Mouse (Mus musculus) urinary bladder, adult 18-20 months (tissue): Measurements from ENCODE around the gene Gm15319.
"Not testable (repeated sequence)": the region's sequence is repeated elsewhere in the genome, so short reads cannot be mapped to it uniquely, and the experiment has no call there.

Source experiments
- DNase-seq, 2 experiments: peaks; one replicate each; pipeline ENCODE4 v3.0.0; 2022; ENCODE audit warnings: low spot score in 2 of 2, mixed read lengths in 2 of 2

The Gm15319 gene

GRCm38 (mm10) chr8:20363110-20363509 is at the start of gene Gm15319:
Gene Gm15319 (minus strand): TSS chr8:20363210.
- not testable (repeated sequence) for DNase-seq

GRCm38 (mm10) chr8:20410355-20410754 is 47.3 kb upstream of the Gm15319 start:
- DNase-seq: not testable (repeated sequence)

DNA sequence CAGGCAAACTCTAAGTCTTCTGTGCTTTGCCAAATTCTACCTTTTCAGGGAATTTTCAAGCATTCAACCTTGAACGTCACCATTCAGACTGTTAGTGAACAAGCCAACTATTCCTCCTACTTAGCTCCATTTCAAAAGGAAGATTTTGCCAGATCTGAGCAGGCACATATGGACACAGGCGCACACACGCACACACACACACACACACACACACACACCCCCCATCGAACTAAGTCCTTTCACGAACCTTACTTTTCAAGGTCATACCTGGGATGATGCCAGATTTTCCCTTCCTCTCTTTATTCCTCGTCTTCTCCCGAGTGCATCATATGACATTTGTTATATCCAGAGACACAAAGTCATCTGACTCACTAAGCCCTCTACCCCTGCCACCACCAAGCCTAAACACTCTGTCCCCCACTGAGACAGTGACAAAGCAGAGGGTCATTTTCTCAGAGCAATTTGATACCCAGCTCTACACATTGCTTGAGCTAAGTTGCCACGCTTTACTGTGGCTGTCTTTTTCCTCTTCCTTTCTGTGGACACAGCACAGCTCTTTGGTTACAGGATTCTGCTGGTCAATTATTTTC is 45.5 kb upstream of the Gm15319 start:
- DNase-seq: peak in 1 of 2 experiments; percentile 20

- peak; percentile 15 to 81 for DNase-seq
These were observed 26.3 kb upstream of the Gm15319 start for GRCm38 (mm10) chr8:20389363-20389739.

GRCm38 (mm10) chr8:20388706-20389362 is 25.8 kb upstream of the Gm15319 start:
- DNase-seq: peak; percentile 28 to 47

- peak in 1 of 2 experiments; percentile 12 for DNase-seq
These were observed 24.2 kb upstream of the Gm15319 start for GRCm38 (mm10) chr8:20387121-20387794.

DNA sequence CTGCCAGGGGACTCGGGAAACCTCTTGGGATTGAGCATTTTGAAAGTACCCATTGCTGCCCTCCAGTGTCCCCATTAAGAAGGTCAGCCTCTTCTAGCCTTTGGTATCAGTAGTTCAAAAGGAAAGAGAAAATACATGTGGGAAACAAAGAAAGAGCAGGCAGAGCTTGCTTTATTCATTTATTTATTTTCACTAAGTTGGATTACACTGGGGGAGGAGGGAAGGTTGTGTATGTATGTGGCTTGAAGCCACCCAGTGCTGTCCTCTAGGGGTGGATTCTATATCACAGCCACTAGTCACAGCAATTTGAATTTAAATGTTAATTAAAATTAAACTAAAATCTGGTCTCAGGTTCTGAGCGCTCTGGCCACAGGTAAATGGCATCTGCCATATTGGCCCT is 22.0 kb upstream of the Gm15319 start:
- DNase-seq: not testable (repeated sequence)

- not testable (repeated sequence) for DNase-seq
These were observed 21.1 kb upstream of the Gm15319 start for GRCm38 (mm10) chr8:20384131-20384530.

DNA sequence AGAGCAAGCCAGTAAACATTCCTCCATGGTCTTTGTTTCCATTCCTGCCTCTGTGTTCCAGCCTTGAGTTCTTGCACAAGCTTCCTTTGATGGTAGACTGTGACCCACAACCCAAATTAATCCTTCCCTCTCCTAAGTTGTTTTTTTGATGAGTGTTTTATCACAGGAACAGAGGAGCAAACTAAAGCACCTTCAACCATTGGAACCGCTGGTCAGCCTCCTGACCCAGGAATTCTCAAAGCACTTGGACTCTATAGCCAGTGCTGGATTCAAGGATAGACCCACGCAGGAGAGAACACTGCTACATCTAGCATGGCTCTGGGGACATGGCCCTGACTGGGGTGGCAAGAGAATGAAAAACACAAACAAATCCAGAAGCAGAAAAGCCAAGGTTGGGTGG is 19.1 kb upstream of the Gm15319 start:
- not testable (repeated sequence) for DNase-seq

GRCm38 (mm10) chr8:20381637-20382036 is 18.6 kb upstream of the Gm15319 start:
- DNase-seq: not testable (repeated sequence)

GRCm38 (mm10) chr8:20381239-20381620 is 18.2 kb upstream of the Gm15319 start:
- not testable (repeated sequence) for DNase-seq

GRCm38 (mm10) chr8:20380590-20381238 is 17.7 kb upstream of the Gm15319 start:
- not testable (repeated sequence) for DNase-seq

DNA sequence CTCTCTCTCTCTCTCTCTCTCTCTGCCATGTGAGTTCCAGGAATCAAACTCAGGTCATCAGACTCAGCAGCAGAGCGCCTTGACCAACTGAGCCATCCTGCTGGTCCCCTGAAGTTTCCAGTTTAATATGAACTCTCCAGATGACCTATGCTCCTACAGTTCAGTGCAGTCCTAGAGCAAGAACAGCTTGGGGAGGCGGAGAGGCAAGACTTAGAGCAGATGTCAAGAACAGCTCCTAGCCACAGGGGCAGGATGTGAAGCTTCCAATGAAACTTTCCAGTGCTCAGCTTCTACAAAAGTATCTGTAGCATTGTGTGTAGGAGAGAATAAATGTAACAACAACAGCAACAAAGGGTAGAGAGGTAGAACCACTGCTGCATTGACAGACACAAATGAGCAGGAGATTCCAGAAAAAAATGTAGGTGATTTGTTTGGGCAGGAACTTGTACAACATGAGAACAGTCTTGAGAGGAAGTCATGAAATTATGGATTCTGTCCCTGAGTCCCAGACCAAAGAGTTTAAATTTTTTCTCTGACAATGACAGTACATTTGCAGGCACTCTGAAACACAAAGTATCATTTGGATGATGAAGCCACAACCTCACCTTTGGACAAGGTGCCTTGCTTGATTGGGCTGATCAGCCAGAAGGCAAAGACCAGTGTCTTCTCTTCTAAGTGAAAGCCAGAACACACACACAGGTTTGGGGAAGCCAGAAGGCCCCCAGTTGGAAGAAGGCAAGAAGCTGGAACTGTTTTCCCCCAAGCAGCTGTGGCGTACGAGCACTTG is 16.8 kb upstream of the Gm15319 start:
- not testable (repeated sequence) for DNase-seq

DNA sequence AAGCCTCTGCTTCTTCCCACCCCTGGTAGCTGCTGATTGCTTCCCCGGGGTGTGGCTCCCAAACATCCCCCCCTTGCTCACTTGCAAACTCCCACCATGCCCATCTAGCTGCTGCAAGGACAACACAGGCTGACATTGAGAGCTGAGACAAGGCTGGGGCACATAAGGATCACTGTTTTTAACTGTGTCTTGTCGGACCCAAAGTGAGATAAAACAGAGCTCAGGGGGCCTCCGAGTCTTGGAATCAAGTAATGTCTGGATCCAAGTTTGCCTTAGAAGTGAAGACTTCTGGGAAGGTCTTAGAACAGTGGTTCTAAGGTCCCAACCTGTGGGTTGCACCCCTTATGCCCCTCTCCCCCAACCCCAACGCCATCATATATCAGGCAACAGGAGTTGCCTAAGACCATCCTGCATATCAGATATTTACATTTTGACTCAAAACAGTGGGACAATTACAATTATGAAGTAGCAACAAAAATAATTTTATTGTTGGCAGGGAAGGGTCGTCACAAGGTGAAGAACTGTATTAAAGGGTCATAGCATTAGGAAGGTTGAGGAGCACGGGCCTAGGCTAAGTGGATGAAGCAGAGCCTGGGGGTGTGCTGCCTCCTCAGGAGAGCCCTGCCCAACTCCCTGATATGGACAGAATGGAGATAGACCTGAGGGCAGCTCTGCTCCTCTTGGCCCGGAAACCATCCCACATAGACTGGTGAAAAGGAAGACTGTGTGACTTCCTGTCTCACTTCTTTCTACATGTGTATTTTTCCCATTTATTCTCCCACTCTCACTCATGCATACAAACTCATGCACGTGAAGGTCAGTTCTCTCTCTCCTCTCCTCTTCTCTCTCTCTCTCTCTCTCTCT is 16.0 kb upstream of the Gm15319 start:
- peak; percentile 25 for DNase-seq

DNA sequence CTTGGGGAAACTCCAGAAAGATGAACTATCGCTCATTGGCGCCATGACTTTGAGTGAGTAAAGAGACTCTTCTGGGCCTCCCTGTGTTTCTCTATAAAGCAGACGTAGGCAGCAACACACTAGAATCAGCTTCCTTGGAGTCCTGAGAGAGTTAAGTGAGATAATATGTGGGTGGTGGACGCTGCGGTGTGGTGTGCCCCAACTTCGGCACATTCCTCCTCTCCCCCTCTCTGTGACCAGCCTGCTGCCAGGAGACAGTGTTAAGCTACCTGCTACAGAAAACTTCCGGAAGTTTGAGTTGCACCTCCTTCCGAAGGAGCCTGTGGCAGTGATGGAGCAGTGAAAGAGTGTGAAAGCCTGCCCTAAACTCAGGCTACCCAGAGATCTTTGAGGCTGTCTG is 15.3 kb upstream of the Gm15319 start:
- peak; percentile 21 to 50 for DNase-seq

- not testable (repeated sequence) for DNase-seq
These were observed 12.7 kb upstream of the Gm15319 start for GRCm38 (mm10) chr8:20375698-20376097.

DNA sequence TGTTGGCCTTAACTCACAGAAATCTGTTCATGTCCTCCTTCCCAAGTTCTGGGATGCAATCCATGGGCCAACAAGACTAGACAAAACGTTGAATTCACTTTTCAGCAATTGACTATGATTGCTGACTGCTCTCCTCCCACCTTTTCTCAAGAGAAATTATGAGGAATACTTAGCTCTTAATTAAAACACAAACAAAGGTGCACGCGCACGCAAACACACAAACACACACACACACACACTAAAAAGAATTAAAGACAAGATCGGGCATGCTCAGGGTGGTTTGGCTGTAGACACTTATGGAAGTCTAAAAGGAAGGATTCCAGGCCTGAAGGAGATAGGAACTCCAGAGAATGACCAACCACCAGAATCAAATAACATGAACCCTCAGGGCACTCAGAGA is 6.6 kb downstream of the Gm15319 start:
- DNase-seq: not testable (repeated sequence)

DNA sequence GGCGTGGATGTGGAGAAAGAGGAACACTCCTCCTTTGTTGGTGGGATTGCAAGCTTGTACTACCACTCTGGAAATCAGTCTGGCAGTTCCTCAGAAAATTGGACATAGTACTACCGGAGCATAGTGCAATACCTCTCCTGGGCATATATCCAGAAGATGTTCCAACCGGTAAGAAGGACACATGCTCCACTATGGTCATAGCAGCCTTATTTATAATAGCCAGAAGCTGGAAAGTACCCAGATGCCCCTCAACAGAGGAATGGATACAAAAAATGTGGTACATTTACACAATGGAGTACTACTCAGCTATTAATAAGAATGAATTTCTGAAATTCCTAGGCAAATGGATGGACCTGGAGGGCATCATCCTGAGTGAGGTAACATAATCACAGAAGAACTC is 9.4 kb downstream of the Gm15319 start:
- not testable (repeated sequence) for DNase-seq

- not testable (repeated sequence) for DNase-seq
These were observed 60.3 kb downstream of the Gm15319 start for GRCm38 (mm10) chr8:20302759-20303158.

DNA sequence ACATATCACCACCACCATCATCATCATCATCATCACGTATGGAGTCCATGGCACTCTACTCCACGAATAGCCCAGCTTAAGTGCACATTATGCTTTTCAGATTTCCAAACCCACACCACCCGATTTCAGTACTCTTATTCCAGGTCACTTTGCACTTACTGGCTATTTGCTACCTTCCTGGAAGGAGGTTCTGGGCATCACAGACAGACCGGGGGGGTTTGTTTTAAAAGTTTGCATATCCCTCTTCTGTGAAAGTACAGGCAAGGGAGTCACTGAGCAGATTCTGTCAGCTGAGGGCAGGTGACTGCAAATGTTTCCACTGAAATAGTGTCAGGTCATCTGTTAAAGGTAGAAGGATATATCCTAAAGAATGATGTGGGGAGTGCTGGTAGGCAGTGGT is 63.0 kb downstream of the Gm15319 start:
- DNase-seq: not testable (repeated sequence)
